Mouse (Mus musculus) kidney, postnatal 14 days (tissue): Measurements from ENCODE around the gene Matn1.

Experiments used
- DNase-seq: peaks from one replicate; pipeline ENCODE4 v3.0.0; 2022; ENCODE audit warnings: mixed read lengths

The Matn1 gene

DNA sequence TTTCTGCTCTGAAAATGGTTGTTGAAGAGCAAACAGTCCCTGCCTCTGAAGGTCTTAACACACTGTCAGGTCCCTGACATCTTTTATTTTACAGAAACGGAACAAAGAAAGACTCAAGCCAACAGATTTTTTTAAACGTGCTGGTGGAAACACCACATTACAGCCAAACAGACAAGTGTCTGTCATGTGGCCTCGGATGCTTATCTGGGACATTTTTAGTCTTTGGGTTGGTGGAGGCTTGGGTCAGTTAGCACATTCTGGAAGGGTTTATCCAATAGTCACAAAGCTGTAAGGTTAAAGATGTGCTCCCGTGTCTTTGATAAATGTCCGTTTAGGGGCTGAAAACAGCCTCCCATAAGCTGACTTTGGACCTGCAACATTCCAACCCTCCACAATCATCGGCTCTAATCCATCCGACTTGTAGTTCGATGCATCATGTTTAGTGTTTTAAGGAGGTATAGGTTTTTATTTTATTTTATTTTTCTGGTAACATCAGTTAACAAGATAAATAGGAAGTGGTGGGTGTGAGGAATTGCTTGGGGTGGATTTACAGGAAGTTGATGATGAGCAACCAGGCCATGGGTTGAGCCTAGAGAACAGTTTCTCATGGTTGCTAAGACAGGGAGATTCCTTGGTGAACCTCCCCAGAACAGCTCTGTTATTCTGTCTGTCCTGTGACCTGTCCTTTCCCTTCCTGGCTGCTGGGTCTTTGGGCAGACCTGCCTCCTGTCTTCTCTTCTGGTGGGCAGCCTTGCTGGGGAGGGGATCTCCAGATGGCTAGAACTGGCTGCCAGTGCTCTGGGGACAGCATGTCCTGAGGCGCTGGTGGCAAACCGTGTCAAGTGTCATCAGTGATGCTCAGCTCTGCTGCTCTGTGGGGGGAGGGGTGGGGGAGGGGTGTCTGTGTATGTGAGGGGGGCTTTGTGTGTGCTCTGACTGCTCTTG lies 25.1 kb upstream of the Matn1 start:
- DNase-seq: no peak

DNA sequence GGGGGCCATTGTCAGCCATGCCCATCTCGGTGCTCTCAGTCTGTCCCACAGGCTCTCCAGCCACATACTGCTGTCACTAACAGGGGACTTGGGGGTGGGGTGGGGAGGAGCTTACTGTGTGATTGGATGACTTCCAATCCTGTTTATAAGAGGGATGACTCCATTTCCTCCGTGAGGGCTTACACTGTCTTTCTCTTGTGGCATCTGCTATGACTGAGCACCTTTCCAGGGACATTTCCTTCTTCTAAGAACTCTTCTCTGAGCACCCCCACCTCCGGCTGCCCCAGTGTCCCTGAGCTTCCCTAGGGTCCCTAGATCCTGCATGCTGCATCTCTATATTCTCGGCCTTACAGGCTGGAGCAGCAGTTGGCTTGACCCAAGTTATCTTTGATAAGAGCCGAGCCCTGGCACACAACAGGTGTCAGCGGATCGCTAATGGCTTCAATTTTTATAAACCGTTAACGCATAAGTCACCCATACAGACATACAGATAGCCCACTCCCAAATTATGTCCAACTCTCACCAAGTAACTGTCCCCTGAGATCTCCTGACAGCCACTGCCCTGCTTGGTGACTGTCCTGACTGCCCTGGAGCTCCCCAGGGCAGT lies 24.3 kb upstream of the Matn1 start:
- no peak for DNase-seq

DNA sequence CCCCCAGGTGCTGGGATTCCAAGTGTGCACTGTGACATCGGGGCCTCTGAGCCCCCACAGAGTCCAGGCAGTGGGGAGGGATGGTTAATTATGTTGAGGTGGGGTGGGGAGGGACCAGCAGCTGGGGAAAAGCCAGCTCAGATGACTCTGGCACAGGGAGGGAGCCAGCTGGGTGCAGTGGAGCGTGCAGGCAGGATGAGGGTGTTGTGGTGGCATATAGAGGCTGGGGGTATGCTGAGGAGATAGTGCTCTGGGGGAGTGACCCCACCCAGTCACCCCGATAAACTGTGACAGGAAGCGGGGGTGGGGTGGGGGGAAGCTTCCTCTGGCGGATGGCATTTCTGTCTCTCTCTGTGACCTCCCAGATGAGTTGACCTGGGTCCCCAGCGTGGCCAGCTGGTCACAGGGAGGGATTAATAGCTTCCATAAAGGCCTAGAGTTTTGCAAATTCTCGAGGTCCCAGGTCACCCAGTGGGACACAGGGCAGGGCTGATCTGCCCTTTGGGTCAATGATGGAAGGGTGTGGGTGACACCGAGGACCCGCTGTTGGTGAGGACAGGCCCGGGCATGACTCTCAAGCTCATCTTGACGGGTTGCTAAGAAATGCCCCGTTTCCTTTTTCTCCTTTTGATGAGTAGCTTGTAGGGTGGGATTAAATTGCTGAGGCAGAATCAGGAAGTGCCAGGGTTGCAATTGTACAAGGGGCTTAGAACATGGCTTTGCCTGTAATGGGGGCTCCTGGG lies 23.1 kb upstream of the Matn1 start:
- peak; percentile 8 for DNase-seq

DNA sequence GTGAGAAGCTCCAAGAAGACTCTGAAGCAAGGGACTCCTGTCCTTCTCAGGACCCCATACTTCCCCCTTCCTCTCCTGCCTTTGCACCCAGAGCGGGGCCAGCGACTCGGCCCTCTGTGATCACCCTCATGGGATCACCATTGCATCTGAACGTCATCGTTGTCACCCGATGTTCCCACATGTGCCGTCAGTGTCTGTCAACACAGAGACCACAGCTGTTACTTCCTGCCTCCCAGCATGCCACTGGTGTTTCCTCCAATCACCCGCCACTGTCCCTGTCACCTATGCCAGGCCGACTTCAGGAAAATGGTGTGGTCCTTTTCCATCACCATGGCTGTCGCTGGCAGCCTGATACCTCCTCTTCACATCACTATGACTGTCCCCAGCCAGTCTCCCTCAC lies 22.2 kb upstream of the Matn1 start:
- DNase-seq: no peak

DNA sequence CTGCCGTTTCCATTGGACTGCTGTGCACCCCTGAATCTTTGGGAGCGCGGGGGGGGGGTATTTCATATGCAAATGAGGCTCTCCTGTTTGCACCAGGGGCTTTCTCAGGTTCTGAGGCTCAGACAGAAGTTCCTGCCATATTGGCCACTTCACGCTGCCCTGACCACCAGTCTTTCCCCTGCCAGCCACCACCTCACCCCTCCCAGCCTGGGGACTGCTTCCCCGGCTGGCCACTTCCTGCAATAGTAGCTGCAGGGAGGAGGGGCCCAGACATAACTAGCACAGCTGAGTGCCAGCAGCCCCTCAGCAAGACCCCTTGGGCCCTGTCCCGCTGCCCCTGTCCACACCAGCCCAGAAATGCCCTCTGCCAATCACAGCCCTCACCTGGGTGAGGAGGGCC lies 17.9 kb upstream of the Matn1 start:
- no peak for DNase-seq

DNA sequence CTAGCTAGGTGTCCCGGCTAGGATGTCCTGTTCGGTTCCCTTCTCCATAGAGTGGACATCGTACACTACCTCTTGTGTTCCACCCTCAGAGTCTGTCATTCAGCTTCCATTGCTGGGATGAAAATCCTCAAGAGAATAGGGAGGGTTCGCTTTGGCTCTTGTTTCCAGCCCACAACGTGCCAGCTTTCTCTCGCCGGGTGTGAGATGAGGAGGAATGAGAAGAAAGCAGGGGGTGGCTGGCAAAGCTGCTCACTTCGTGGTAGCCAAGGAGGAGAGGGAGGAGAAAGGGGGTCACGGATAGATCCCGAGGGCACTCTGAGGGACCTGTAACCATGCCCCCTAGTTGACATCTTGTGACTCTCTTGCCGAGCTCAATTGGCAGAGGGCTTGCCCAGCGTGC lies 16.4 kb upstream of the Matn1 start:
- DNase-seq: no peak

DNA sequence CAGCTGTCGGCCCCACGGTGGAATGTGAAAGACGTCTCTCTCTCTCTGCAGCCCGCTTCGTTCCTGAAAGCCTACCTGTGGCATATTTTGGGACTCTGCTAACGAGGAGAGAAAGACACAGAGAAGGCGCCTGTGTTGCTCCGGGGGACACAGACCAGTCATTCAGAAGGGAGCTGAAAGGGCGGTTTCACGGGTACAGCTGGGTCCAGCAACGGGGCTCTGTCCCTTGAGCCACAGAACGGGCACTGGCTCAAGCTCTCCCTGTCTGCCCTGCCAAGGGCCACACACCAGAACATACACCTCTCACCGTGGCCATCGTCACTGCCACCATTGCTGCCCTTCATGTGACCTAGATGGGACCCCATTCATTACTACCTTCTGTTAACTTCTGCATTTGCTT lies 1.5 kb upstream of the Matn1 start:
- no peak for DNase-seq

DNA sequence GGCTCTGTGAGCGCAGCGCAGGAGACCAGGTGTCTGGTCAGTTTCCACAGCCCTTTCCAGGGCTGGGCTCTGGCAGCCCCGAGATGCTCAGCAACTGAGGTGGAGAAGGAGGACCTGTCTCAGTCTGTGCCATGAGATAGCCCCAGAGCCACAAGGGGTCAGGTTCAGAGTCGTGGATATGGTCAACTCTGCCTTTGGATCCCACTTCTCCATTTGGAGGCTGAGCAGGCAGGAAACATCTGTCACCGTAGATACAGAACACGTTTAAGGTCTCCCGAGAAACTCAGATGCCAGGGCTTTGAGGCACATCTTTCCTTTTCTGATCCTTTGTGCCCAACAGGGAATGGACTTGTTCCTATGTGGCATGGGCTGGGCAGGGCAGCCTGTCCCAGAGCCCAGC lies 594 bp downstream of the Matn1 start:
- no peak for DNase-seq

DNA sequence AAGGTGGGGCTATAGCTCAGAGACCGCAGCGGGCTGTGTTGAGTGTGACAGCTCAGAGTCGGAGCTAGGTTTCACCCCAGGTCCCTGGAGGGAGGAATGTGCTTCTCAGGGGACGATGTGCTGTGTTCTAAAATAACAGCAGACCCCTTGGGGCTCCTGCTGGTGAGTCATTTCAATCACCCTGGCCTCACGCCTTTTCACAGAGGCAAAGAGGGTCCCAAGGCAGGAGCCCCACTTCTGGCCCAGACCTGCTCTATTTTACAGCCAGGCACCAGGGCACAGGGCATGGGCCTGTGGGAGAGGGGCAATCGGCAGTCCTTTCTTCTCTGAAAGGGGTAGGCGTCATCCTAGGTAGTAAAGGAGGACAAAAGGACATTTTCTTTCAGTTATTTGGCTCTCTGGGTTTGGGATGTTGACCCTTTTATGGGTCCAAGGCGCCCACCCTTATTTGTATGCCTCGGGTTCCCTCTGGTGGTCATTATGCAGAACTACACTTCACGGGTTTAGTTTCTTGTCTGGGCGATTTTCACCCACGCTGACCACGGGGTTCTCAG lies 3.0 kb downstream of the Matn1 start:
- DNase-seq: peak; percentile 23

DNA sequence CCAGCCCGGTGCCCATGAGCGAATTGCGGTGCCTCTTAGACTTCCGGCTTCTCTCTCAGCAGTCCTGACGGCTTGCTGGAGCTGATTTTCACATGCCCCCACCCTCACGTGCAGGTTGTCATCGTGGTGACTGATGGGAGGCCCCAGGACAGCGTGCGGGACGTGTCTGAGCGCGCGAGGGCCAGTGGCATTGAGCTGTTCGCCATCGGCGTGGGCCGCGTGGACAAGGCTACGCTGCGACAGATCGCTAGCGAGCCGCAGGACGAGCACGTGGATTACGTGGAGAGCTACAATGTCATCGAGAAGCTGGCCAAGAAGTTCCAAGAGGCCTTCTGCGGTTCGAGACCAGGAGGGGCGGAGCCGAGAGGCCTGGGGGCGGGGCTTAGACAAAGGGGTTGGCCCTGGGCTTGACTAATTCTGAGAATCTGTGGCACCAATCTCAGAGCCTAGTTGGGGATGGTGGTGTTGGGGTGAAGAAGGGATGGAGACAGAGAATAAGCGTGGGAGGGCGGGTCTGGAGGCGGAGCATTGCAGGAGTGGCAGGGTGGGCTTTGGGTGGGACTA lies 5.7 kb downstream of the Matn1 start:
- no peak for DNase-seq

DNA sequence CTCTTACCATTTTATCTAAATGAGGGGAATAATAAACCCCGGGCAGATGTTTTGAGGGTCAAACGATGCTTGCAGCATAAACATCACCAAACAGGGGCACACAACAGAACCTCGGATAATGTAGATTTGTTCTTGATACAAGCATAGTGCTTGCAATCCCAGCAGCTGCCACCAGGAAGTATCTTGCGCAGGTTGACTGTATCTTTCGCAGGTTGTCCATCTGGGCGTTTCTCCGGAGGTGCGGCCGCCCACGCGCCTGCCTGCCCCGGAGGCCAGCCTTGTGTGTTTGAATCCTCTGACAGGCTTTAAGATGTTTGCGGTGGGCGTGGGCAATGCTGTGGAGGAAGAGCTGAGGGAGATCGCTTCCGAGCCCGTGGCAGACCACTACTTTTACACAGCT lies 8.3 kb downstream of the Matn1 start:
- DNase-seq: peak; percentile 22

DNA sequence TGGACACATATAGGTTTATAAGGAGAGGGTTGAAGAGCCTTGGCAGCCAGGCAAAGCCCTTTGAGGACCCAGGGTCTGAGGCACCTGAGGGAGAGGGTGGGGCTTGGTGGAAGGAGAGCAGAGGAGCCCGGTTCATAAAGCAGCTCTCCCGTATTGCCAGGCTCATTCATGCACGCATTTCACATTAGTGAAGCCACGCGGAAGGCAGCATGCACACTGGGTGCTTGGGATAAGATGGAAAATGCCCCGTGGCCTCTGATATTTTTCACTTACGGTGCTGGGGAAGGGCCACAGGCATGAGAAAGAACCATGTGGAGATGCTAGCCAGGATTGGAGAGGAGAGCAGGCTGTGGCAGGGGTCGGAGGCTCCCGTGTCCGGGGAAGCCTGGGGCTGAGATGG lies 13.0 kb downstream of the Matn1 start:
- no peak for DNase-seq

DNA sequence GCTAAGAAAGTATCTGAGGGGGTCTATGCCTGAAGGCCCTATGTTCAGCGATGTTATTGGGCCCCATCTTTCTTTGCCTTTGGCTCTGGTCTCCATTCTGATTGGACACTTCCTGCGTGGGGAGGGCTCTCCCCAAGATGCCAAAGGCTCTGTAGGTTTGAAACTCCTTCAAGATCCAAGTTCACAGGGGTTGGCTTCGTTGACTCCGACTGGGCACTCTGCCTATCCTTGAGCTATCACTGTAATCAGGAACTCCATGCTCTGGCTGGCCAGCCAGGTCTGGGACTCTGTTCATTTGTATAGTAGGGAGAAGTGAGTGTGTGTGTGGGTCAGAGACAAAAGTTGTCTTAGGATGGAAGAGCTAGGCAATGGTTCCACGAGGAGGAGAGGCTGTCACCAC lies 14.6 kb downstream of the Matn1 start:
- no peak for DNase-seq

DNA sequence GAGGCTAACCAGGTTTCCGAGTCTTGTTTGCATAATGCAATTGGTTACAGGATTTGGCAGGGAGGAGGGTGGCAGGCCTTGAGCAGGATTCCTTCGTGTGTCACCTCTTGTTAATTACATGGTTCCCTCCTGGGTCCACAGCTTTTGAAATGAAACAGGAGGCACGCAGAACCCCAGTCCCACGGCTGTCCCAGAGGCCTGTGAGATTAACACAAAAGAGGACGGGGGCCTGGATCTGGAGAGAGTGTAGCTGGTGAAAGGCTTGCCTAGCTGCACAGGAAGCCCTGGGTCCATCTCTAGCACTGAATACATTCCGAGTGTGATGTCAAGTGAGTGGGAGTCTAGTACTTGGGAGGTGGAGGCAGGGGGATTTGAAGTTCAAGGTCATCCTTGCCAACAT lies 15.5 kb downstream of the Matn1 start:
- no peak for DNase-seq

DNA sequence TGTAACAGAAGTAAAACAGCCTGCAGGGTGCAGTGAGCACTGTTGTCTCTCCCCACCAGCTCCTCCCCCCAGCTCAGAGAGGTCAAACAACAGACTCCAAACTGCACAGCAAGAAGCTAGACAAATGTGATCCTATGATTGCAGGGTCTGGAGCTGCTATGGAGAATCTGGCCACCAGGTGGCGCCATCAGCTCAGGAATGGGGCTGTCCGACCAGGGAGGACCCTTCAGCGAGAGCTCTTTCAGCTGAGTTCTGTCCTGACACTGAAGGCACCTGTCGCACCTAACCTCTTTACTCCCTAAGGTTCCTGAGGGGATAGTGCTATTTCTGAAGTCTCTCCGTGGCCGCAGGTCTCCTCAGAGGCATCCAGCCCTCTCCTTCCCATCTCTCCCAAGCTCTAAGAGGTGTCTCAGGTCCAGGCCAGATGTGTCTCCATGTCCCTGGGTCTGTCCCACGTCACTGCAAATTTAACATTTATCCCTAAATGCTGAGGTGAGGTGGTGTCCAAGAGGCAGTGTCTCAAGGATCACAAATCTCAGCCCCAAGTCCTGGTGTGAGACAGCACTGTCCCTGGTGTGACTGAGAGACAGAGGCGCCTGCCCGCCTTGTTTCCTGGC lies 16.0 kb downstream of the Matn1 start:
- DNase-seq: peak; percentile 83

DNA sequence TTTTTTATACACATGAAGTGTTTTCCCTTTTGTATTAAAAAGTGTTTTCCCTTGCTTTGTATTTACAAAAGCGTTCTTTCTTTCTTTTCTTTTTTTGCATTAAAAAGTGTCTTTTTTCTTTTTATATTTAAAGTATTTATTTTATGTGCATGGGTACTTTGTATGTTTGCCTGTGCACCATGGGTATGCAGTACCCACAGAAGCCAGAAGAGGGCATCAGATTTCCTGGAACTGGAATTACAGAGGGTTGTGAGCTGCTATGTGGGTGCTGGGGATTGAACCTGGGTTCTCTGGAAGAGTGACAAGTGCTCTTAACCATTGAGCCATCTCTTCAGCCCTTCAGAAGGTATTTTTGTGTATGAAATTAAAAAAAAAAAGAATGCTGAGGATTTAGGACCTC lies 27.1 kb downstream of the Matn1 start:
- DNase-seq: no peak

DNA sequence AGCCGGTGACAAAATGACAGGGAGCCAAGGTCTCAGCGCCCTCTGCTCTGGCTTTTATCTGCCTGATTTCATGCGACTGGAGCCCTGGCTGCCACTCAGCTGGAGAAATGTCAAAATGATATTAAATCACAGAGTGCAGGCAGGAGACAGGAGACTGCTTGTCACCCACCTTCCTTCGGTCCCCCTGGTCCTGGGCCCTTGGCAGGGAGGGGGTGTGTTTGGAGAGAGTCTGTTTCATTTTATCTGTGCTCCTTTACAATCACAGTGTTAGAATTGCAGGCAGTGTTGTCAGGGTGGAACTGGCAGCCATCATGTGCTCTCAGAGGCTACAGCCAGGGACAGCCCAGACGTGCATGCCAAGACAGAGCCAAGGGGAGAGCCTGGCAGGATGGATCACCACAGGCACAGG lies 28.2 kb downstream of the Matn1 start:
- no peak for DNase-seq

DNA sequence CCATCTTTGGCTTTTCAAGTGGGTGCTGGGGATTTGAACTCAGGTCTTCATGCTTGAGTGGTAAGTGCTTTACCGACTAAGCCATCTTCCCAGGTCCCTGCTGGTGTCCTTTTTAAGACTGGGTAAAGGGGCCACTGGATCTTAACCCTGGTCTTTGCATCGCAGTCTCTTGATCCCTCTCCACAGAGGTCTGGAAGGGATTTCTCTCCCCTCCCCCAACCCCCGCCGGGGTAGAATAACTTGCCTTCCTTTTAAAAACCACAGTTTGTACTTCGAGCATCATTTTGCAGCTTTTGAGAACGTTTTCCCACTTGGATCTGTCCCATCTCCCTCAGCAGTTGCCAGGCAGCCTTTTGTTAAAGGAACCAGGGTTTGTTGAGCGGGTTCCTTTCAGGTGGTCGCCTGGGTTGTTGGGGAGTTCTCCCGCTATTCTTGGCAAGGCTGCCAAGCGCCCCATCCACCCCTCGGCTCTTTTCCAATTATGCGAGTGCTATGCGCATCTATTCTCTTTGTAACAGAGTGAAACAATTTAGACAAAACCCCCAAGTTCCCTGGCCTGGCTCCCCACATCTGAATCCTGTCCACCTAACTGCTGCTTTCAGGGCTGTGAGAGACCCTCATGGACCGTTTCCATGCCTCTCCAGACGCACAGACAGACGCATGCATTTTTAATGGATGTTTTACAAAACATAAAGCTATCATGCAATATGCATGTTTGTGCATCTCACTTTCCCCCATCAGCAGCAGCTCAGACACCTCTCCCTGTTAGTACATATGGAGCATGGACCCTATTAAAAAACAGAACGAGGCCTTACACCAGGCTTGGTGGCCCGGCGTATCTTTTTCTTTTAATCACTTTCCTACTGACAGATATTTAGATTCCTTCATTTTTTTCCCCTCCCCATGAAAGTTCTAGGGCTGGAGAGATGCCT lies 29.4 kb downstream of the Matn1 start:
- no peak for DNase-seq

DNA sequence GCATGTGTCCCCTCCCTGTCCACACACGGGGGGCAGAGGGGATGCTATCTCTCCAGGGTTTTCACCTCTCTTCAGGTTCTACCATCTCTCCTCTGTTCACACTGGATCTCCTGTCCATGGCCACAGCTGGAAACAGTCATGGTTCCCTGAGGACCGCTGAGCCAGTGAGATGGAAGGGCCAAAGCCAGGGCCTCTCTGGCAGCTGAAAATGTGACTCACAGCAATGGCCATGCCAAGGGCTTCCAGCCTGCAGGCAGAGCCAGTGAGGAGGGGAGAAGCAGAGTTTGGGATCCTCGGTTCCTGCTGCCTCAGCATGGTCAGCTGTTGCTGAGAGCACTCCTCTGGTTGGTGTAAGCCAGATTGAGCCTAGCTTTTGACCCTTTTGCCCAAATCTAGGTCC lies 34.8 kb downstream of the Matn1 start:
- no peak for DNase-seq

DNA sequence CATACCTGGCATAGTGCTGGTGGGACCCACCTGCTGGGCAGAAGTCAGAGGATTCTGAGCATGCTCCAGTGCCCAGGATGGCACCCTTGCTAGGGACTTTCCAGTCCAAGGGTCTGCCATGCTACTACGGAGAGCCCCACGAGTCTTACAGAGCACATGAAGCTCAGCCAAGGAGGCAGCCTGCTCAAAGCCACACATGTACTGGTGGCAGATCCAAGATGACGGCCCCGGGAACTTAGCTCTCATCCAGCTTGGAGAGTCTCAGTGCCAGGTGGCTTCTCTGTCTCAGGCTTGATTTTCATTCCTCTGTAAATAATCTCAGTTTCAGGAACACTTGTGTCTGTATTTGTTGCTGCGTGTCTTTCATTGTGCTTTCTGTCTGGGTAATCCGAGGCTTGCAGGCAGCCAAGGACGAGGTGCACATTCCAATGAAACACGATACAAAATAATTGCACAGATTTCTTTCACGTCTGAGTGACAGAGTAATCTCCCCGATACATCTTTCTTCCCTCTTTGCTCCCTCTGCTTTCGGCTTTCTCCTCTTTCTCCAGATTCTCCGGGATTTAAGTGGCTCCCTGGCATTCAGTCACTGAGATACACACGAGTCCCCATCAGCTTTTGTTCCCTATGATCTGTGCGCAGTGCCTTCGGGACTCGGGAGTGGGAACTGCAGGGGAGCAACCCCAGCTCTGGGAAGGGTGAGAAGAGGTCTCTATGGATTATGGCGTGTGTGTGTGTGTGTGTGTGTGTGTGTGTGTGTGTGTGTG lies 40.4 kb downstream of the Matn1 start:
- no peak for DNase-seq

DNA sequence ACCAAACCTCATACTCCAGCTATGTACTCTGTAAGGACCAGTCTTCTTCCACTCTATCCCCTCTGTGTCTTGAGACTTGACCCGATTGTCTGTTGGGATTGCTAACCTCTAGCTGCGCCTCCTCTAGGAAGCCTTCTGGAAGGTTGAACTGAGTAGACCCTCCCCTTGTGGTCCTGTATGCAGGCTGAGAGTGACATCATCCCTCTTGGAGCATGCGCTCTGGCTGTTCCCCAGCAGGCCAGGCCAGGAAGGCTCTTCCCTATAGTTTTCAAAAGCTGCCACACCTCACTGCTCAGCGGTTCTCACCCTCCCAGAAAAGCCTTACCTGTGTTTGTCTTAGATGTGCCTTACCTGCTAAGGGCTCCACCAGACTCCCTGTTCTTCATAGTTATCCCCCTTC lies 42.9 kb downstream of the Matn1 start:
- no peak for DNase-seq
